Mouse (Mus musculus): Measurements from ENCODE around the gene Tbc1d22a. TPM values are rescaled to one million over a fixed set of nuclear protein-coding genes. Genes with fewer than 3 reads are reported as not detected.

The Tbc1d22a gene
- polyA plus RNA-seq, 1 experiment from 2014 or later = 13.8 TPM

DNA sequence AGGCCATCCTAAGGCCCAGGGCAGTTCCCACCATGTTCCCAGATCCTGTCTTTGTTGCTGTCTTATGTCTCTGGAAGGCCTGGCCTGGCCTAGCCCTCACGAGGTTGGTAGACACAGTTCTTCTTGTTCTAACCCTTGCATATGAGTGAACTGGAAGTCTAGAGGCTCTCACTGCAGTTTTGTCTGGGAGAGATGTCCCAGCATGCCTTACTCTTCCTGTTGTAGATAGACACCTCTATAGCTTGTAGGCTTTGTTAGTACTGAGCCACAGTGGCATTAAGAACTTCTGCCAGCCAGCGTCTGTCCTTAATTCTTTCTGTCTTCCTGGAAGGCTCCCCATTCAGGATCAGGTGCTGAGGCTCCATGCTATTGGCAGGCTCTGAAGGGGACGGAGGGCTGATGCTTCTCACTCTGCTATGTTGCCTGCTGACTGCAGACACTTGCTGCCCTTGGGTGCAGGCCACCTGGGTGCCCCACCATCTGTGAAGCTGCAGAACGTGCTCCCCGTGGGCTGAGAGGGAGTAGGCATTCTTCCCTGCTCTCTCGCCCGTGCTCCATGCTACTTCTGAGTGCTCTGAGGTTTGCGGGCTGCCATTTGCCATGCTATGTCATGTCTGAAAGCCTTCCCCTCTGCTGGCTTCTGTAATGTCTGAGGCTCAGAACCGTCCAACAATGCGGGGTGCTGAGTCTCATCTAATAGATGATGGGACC lies 150.8 kb downstream of the Tbc1d22a start:
- WGBS = 94% methylated on average over 10 of the region's 10 CpGs

DNA sequence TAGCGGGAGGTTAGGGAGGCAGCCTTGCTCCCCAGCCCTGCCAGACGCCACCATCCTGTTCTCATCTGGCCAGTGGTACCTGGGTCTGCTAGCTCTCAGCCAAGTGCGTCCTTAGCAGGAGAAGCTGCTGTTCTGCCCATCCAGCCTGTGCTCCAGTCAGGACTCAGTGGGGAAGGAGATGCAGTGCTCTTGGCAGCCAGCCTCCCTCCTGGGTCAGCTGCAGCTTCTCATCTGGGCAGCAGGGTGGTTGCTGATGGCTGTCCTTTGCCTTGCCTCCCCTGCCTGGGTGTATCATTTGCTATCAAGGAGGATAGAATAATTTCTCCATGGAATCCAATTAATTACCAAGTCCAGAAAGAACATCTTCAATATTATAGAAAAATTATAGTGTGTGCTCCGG lies 152.5 kb downstream of the Tbc1d22a start:
- Histone ChIP-seq H3K4me2 (replicated peaks) (no peak overlapping the region), H3K27me3 (no peaks in the 10 kb centered on the region), H3K9ac (no peak overlapping the region), H3K4me1 (peaks cover 40% of the 10 kb centered on the region), H3K9me3 (replicated peaks) (no peaks in the 10 kb centered on the region), H3K4me3 (no peak overlapping the region), H3K27ac (no peak overlapping the region), H3K36me3 (no peaks in the 10 kb centered on the region)
- no peak for ATAC-seq (ENCODE audit: low FRiP score)
- 86% methylated on average over 4 of the region's 4 CpGs for WGBS

More for the DNA sequence above, 150.8 kb downstream of the Tbc1d22a start:
- Histone ChIP-seq H3K9ac (no peak overlapping the region), H3K27me3 (no peaks in the 10 kb centered on the region), H3K4me1 (peaks cover 43% of the 10 kb centered on the region), H3K36me3 (no peaks in the 10 kb centered on the region), H3K27ac (no peak overlapping the region), H3K4me3 (no peak overlapping the region), H3K9me3 (replicated peaks) (no peaks in the 10 kb centered on the region), H3K4me2 (replicated peaks) (no peak overlapping the region)
- no peak for ATAC-seq (ENCODE audit: low FRiP score)

DNA sequence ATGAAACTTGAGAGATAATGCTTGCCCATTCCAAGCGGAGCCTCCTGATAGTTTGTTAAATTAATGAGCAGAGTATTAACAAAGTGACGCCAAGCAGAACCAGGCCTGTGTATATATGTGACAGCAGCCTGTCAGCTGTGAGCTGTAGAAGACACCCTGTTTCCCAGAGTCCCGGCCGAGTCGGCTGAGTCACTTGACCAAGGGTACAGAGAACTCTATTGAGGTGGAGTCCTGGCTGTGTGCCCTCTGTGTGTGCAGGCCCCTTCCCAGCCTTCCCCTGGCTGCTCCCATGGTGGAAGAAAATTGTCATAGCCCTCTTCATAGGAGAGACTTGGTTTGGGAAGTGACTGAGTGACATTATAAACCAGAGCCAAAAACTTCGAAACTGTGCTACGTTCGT lies 153.0 kb downstream of the Tbc1d22a start:
- H3K4me3 ChIP-seq = no peak overlapping the region
- H3K4me2 ChIP-seq (replicated peaks) = no peak overlapping the region
- no peak overlapping the region for H3K9ac ChIP-seq
- no peaks in the 10 kb centered on the region for H3K27me3 ChIP-seq
- ATAC-seq (ENCODE audit: low FRiP score) = no peak
- H3K4me1 ChIP-seq = peaks cover 38% of the 10 kb centered on the region
- no peaks in the 10 kb centered on the region for H3K36me3 ChIP-seq
- no peaks in the 10 kb centered on the region for H3K9me3 ChIP-seq (replicated peaks)
- 74% methylated on average over 8 of the region's 8 CpGs for WGBS
- H3K27ac ChIP-seq = no peak overlapping the region

DNA sequence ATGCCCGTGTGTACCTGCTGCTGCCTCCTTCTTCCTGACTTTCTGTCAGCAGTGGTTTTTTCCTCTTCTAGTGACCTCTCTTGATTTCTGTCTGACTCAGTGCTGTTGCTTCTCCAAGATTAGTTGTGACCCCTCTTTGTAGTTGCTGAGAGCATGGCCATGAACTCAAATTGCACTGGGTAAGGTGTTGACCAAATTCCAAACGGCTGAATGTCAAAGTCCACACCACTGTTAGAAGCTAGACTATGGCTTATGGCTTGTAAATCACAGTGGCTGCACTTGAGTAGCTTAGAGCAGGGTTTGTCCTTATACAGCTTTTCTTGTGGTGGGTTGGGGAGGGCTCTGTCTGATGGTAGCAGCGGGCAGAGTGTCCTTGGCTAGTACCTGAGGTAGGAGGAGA lies 156.6 kb downstream of the Tbc1d22a start:
- 86% methylated on average over 3 of the region's 3 CpGs for WGBS
- Histone ChIP-seq H3K9ac (no peak overlapping the region), H3K27ac (no peak overlapping the region), H3K9me3 (replicated peaks) (no peaks in the 10 kb centered on the region), H3K36me3 (no peaks in the 10 kb centered on the region), H3K4me2 (replicated peaks) (no peak overlapping the region), H3K4me1 (peaks cover 10% of the 10 kb centered on the region; the same call in 1 of the 2 replicates), H3K27me3 (no peaks in the 10 kb centered on the region), H3K4me3 (no peak overlapping the region)
- no peak for ATAC-seq (ENCODE audit: low FRiP score)

DNA sequence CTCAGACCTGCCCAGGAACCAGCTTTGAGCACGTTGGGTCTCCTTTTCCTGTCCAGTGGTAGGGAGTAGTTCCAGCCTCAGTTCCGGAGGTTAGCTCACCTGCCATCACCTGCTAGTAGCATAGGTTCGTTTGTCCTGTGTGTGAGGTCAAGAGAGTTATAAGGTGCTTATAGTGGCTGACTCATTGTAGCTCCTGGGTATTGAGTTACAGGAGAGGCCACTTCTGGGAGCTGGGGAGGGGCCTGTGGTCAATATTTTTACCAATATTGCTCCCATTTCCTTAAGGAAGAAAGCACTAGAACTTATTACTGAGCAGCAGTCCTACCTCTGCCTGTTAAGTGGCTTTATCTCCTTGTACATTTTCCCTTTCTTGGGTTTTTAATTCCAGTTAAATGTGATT lies 161.0 kb downstream of the Tbc1d22a start:
- Histone ChIP-seq H3K4me3 (no peak overlapping the region), H3K27me3 (no peaks in the 10 kb centered on the region), H3K9ac (no peak overlapping the region), H3K36me3 (no peaks in the 10 kb centered on the region), H3K27ac (no peak overlapping the region), H3K4me2 (replicated peaks) (no peak overlapping the region), H3K9me3 (replicated peaks) (no peaks in the 10 kb centered on the region), H3K4me1 (0 out of 2 replicates have a peak, but pooled peaks cover 3% of the 10 kb centered on the region)
- ATAC-seq (ENCODE audit: low FRiP score) = no peak
- 88% methylated on average over 3 of the region's 3 CpGs for whole genome bisulfite sequencing

GRCm38 (mm10) chr15:86375860-86376394 lies 161.7 kb downstream of the Tbc1d22a start:
- WGBS = 79% methylated on average over 6 of the region's 6 CpGs
- no peak overlapping the region for H3K27ac ChIP-seq
- H3K9ac ChIP-seq = no peak overlapping the region
- no peak overlapping the region for H3K4me3 ChIP-seq
- no peaks in the 10 kb centered on the region for H3K27me3 ChIP-seq
- 0 out of 2 replicates have a peak, but pooled peaks cover 3% of the 10 kb centered on the region for H3K4me1 ChIP-seq
- no peak for ATAC-seq (ENCODE audit: low FRiP score)
- H3K36me3 ChIP-seq = no peaks in the 10 kb centered on the region
- H3K4me2 ChIP-seq (replicated peaks) = no peak overlapping the region
- H3K9me3 ChIP-seq (replicated peaks) = no peaks in the 10 kb centered on the region

DNA sequence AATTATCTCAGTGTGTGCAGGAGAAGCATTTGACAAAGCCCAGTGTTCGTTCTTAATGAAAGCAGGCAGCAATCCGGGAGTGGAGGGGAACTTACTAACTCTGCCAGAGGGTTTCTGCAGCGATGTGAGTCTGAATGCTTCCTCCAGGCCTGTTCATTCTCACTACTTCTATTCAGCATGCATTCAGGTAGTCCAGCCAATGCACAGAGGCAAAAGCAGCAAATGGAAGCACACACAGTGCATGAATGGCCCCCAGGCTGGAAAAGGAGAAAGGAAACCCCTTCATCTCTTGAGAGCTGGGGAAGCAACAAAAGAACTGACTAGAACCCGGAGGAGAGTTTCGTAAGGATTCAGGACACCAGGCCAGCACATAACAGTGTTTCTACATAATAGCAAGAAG lies 169.0 kb downstream of the Tbc1d22a start:
- Histone ChIP-seq H3K27ac (no peak overlapping the region), H3K4me1 (peaks cover 16% of the 10 kb centered on the region; the same call in 1 of the 2 replicates)

DNA sequence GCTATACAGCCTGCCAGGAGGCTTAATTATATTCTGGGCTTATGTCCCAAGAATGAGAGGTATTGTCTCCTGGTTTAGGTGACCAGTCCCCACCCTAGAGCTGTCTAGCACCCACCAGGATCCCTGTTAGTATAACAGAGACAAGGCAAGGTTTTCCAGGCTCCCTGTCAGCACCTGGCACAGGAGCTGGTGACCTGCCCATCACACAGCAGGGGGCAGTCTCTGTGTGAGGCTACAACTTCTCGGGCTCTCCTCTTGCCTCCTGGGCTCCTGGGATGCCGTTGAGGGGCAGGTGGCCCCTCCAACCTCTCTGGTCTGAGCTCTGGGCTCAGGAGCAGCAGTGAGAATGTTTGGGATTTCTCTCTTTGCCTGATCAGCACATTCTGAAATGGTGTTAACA lies 171.2 kb downstream of the Tbc1d22a start:
- no peak overlapping the region for H3K4me3 ChIP-seq
- ATAC-seq (ENCODE audit: low FRiP score) = no peak
- H3K4me2 ChIP-seq (replicated peaks) = no peak overlapping the region
- no peaks in the 10 kb centered on the region for H3K27me3 ChIP-seq
- H3K9ac ChIP-seq = no peak overlapping the region
- 35% methylated on average over 2 of the region's 2 CpGs for WGBS
- H3K36me3 ChIP-seq = no peaks in the 10 kb centered on the region
- peaks cover 21% of the 10 kb centered on the region; the same call in 1 of the 2 replicates for H3K4me1 ChIP-seq
- no peak overlapping the region for H3K27ac ChIP-seq
- H3K9me3 ChIP-seq (replicated peaks) = no peaks in the 10 kb centered on the region

More for the DNA sequence above, 169.0 kb downstream of the Tbc1d22a start:
- no peak for ATAC-seq (ENCODE audit: low FRiP score)
- Histone ChIP-seq H3K36me3 (no peaks in the 10 kb centered on the region), H3K9me3 (replicated peaks) (no peaks in the 10 kb centered on the region), H3K4me2 (replicated peaks) (no peak overlapping the region), H3K9ac (no peak overlapping the region), H3K4me3 (no peak overlapping the region), H3K27me3 (no peaks in the 10 kb centered on the region)
- 47% methylated on average over 5 of the region's 5 CpGs for WGBS

- H3K27me3 ChIP-seq = no peaks in the 10 kb centered on the region
- H3K4me3 ChIP-seq = no peak overlapping the region
- no peak overlapping the region for H3K9ac ChIP-seq
- no peak for ATAC-seq (ENCODE audit: low FRiP score)
- no peaks in the 10 kb centered on the region for H3K36me3 ChIP-seq
- no peak overlapping the region for H3K27ac ChIP-seq
- H3K4me1 ChIP-seq = peaks cover 21% of the 10 kb centered on the region; the same call in 1 of the 2 replicates
- H3K9me3 ChIP-seq (replicated peaks) = no peaks in the 10 kb centered on the region
- 90% methylated on average over 8 of the region's 8 CpGs for WGBS
- H3K4me2 ChIP-seq (replicated peaks) = no peak overlapping the region
These were observed 172.1 kb downstream of the Tbc1d22a start for GRCm38 (mm10) chr15:86386325-86386724.

GRCm38 (mm10) chr15:86388597-86388996 lies 174.3 kb downstream of the Tbc1d22a start:
- 57% methylated on average over 3 of the region's 3 CpGs for WGBS
- H3K27ac ChIP-seq = no peak overlapping the region

DNA sequence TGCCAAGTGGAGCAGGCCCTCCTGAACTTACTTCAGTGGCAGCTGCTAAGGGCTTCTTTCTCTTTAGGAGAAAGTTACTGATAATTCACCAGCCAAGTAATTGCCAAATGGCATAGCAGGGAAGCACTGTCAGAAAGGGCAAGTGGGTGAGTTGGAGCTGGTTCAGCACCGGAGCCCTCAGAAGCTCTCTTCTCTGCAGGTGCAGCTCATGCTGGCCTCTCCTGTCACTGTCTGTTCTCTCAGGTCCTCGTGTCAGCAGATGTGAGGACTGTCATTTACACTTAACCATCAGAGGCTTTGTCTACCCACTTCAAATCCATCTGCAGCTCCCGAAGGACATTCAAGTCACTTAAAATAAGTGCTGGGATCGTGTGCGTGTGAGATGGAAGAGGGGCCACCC lies 190.6 kb downstream of the Tbc1d22a start:
- H3K27me3 ChIP-seq = no peaks in the 10 kb centered on the region
- H3K9me3 ChIP-seq (replicated peaks) = no peaks in the 10 kb centered on the region
- H3K36me3 ChIP-seq = no peaks in the 10 kb centered on the region
- H3K4me2 ChIP-seq (replicated peaks) = no peak overlapping the region
- WGBS = 80% methylated on average over 5 of the region's 5 CpGs
- ATAC-seq (ENCODE audit: low FRiP score) = no peak
- H3K27ac ChIP-seq = no peak overlapping the region
- no peak overlapping the region for H3K9ac ChIP-seq
- H3K4me3 ChIP-seq = no peak overlapping the region
- H3K4me1 ChIP-seq = no peaks in the 10 kb centered on the region

More at GRCm38 (mm10) chr15:86388597-86388996, 174.3 kb downstream of the Tbc1d22a start:
- Histone ChIP-seq H3K4me1 (peaks cover 16% of the 10 kb centered on the region; the same call in 1 of the 2 replicates), H3K9ac (no peak overlapping the region), H3K9me3 (replicated peaks) (no peaks in the 10 kb centered on the region), H3K4me3 (no peak overlapping the region), H3K4me2 (replicated peaks) (no peak overlapping the region), H3K27me3 (no peaks in the 10 kb centered on the region), H3K36me3 (no peaks in the 10 kb centered on the region)
- ATAC-seq (ENCODE audit: low FRiP score) = no peak

DNA sequence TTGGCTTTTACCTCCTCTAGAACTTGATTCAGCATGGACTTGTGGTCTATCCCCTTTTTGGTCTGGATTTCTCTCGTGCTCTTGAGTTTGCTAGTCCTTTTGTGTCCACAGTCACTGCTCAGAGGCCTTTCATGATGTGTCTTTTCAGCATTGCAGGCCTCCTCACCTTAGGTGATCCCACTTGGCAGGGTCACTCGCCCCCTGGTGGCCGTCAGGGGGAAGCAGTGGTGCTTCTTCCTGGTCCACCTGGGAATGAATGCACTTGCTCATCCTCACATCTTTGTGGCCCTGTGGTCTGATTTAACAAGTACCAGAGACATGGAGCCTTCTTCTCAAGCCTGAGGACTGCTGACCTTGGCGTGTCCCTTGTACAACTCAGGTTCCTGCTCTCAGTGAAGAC lies 191.3 kb downstream of the Tbc1d22a start:
- Histone ChIP-seq H3K36me3 (no peaks in the 10 kb centered on the region), H3K27ac (no peak overlapping the region), H3K27me3 (no peaks in the 10 kb centered on the region), H3K9me3 (replicated peaks) (no peaks in the 10 kb centered on the region), H3K4me2 (replicated peaks) (no peak overlapping the region), H3K9ac (no peak overlapping the region), H3K4me1 (peaks cover 2% of the 10 kb centered on the region; the same call in 1 of the 2 replicates), H3K4me3 (no peak overlapping the region)
- WGBS = 17% methylated on average over 4 of the region's 4 CpGs
- ATAC-seq (ENCODE audit: low FRiP score) = no peak

DNA sequence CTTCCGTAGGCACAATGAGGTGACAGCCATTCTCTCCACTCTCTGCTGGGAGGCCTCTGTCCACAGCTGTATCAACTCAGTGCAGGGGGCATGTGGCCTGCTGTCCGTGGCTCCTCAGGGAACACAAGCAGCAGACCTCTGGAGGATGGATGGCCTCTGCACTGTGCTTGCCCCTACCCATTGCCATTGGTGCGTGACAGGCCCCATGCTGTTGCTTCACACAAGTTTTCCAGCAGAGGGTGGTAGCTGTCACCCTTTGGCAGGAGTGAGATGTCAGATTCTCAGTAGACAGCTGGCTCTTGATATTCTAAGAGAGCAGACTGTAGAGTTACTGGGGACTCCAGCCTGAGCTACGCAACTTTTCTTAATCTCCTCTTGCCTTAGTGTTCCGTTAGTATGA lies 195.1 kb downstream of the Tbc1d22a start:
- no peak for ATAC-seq (ENCODE audit: low FRiP score)
- 57% methylated on average over 5 of the region's 5 CpGs for WGBS

More for the DNA sequence above, 195.1 kb downstream of the Tbc1d22a start:
- Histone ChIP-seq H3K9ac (no peak overlapping the region), H3K4me3 (no peak overlapping the region), H3K27ac (no peak overlapping the region), H3K9me3 (replicated peaks) (no peaks in the 10 kb centered on the region), H3K27me3 (peaks cover 4% of the 10 kb centered on the region), H3K4me1 (peaks cover 12% of the 10 kb centered on the region; the same call in 1 of the 2 replicates), H3K4me2 (replicated peaks) (no peak overlapping the region), H3K36me3 (no peaks in the 10 kb centered on the region)
